Mouse (Mus musculus): ENCODE results near the gene Lrmda. TPM values are rescaled to one million over a fixed set of nuclear protein-coding genes. Genes with fewer than 3 reads are reported as not detected.
A peak's percentile ranks its signal among the peaks of the same experiment; 100 is the strongest.

The Lrmda gene
- polyA plus RNA-seq (2015; fragmentation: Nextera tagmentation; extraction: Ambion mirVana): 0.30 and 0.80 TPM in 2 replicates

DNA sequence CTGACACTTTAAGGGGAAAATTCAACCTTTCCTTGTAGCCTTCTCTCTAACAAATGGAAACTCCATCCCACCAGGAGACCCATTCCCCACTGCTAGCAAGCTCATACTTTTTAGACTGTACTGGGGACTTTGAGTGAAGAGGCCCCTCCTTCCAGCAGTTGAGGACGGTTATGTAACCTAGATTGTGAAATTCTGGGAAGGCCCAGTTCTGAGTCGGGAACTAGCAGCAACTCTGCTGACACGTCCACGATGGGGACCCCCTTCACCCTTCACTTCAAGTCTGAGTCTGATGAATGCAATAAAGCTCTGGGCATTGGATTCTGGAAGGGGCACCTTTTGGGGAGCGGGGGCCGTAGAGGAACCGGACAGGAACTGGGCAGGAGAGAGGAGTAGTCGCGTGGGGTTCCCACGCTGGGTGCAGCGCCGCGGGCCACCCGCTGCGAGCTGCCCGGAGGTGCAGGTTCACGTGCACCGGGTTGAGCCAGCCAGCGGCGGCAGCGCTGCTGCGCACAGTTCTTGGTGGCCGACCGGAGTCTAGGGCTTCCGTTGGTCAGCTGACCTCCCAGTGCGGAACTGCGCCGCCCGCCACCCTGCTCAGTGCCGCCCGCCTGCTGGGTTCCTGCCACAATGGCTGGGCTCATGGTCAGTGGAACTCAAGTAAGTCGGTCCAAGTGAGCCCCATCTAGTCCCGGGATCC lies at the start of gene Lrmda:
Gene Lrmda (plus strand): TSS at position 461 of the 697 bp plus-strand sequence.
- peak; percentile 82 for ATAC-seq
- peak within 1 kb of the TSS; percentile 62 for H3K9ac ChIP-seq (ENCODE audit: low read depth, low read length)
- no peak within 1 kb of the TSS for H3K27ac ChIP-seq (ENCODE audit: low read depth, low read length)
- peak within 1 kb of the TSS; percentile 37 for H3K4me3 ChIP-seq (ENCODE audit: low read length)
- H3K4me2 ChIP-seq (ENCODE audit: low read length): peak within 1 kb of the TSS; percentile 74
- H3K9me3 ChIP-seq (ENCODE audit: control insufficient read depth, low read length): no peaks in the 10 kb centered on the region
- WGBS: 5% methylated on average over 33 of the region's 33 CpGs
- H3K4me1 ChIP-seq (ENCODE audit: control insufficient read depth, insufficient read depth, low read depth, low read length): peaks cover 6% of the 10 kb centered on the region
- H3K27me3 ChIP-seq (replicated peaks; ENCODE audit: control insufficient read depth, insufficient read depth, low read length): peaks cover 6% of the 10 kb centered on the region
- H3K36me3 ChIP-seq (ENCODE audit: control insufficient read depth, insufficient read depth, low read length): no peaks in the 10 kb centered on the region

- peaks cover 25% of the 10 kb centered on the region for H3K4me1 ChIP-seq (ENCODE audit: control insufficient read depth, insufficient read depth, low read depth, low read length)
These were observed 38.0 kb upstream of the Lrmda start for GRCm38 (mm10) chr14:21981462-21981861.

DNA sequence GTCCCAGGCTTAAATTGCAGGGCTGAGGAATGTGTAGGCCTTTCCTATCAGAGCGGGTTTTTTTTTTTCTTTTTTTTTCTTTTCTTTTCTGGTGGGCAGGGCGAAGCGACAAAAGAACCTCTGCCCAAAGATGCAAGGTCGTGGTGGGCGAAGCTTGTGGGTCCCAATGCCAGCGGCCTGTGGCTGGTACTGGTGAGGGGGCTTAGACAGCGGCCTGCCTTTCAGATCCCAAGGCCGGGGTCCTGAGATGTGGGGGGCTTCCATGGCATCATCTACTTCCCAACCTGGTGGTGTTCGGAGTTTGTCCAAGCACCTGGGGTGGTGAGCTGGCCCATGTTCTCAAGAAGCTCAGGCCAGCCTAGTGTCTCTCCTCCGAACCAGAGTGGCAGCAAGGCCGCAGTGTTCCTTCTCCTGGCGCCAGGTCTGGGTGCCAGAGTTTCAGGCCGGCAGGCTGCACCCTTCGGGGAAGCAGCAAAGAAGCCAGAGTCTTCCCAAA lies 37.4 kb upstream of the Lrmda start:
- H3K27me3 ChIP-seq (replicated peaks; ENCODE audit: control insufficient read depth, insufficient read depth, low read length): no peaks in the 10 kb centered on the region
- H3K27ac ChIP-seq (ENCODE audit: low read depth, low read length): peak overlapping the region; percentile 71
- peak overlapping the region; percentile 56 for H3K9ac ChIP-seq (ENCODE audit: low read depth, low read length)
- 18% methylated on average over 14 of the region's 14 CpGs for WGBS
- no peaks in the 10 kb centered on the region for H3K9me3 ChIP-seq (ENCODE audit: control insufficient read depth, low read length)
- peak overlapping the region; percentile 65 for H3K4me2 ChIP-seq (ENCODE audit: low read length)
- H3K4me3 ChIP-seq (ENCODE audit: low read length): peak overlapping the region; percentile 37
- H3K36me3 ChIP-seq (ENCODE audit: control insufficient read depth, insufficient read depth, low read length): no peaks in the 10 kb centered on the region
- ATAC-seq: no peak
- H3K4me1 ChIP-seq (ENCODE audit: control insufficient read depth, insufficient read depth, low read depth, low read length): peaks cover 27% of the 10 kb centered on the region

More at GRCm38 (mm10) chr14:21981462-21981861, 38.0 kb upstream of the Lrmda start:
- no peaks in the 10 kb centered on the region for H3K36me3 ChIP-seq (ENCODE audit: control insufficient read depth, insufficient read depth, low read length)
- peak; percentile 78 for ATAC-seq
- no peaks in the 10 kb centered on the region for H3K9me3 ChIP-seq (ENCODE audit: control insufficient read depth, low read length)
- H3K4me2 ChIP-seq (ENCODE audit: low read length): peak overlapping the region; percentile 47
- H3K4me3 ChIP-seq (ENCODE audit: low read length): peak overlapping the region; percentile 21
- H3K9ac ChIP-seq (ENCODE audit: low read depth, low read length): no peak overlapping the region
- no peak overlapping the region for H3K27ac ChIP-seq (ENCODE audit: low read depth, low read length)
- no peaks in the 10 kb centered on the region for H3K27me3 ChIP-seq (replicated peaks; ENCODE audit: control insufficient read depth, insufficient read depth, low read length)
- WGBS: 2% methylated on average over 17 of the region's 22 CpGs

DNA sequence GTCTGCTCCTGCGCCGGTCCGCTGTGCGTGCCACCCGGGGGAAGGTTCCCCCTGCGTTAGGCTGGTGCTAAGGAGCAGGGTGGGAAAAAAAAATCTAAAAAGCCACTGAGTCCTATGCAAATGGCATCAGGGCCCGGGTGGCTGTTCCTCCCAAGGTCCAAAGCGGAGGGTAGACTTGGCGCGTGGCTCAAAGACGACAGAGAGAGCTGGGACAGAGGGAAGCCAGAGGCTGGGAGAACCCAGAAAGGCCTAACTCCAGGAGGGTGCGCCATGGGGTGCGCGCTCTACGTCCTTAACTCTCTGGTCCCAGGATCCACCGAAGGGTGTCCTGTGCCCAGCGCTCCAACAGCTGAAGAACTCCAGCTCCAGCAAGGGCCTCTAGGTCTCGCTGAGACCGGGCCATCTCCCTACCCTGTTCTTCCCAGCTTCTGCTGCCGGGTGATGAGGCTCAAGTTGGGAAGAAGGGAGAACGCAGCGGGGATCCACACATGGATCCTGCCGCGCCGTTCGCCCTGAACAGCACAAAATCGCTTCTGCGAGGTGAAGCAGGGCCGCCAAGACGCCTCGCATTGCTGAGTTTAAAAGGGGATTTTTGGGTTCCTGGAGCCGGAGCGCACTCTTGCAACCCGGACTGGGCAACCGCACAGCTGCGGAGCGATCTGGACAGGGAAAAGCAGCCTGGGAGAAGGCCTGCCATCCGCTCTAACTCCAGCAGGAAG lies 36.8 kb upstream of the Lrmda start:
- peak overlapping the region; percentile 65 for H3K4me2 ChIP-seq (ENCODE audit: low read length)
- ATAC-seq: no peak
- peaks cover 27% of the 10 kb centered on the region for H3K4me1 ChIP-seq (ENCODE audit: control insufficient read depth, insufficient read depth, low read depth, low read length)
- peak overlapping the region; percentile 37 for H3K4me3 ChIP-seq (ENCODE audit: low read length)
- H3K36me3 ChIP-seq (ENCODE audit: control insufficient read depth, insufficient read depth, low read length): no peaks in the 10 kb centered on the region
- H3K27me3 ChIP-seq (replicated peaks; ENCODE audit: control insufficient read depth, insufficient read depth, low read length): no peaks in the 10 kb centered on the region
- peak overlapping the region; percentile 71 for H3K27ac ChIP-seq (ENCODE audit: low read depth, low read length)
- H3K9ac ChIP-seq (ENCODE audit: low read depth, low read length): peak overlapping the region; percentile 56
- no peaks in the 10 kb centered on the region for H3K9me3 ChIP-seq (ENCODE audit: control insufficient read depth, low read length)
- WGBS: 6% methylated on average over 37 of the region's 38 CpGs

DNA sequence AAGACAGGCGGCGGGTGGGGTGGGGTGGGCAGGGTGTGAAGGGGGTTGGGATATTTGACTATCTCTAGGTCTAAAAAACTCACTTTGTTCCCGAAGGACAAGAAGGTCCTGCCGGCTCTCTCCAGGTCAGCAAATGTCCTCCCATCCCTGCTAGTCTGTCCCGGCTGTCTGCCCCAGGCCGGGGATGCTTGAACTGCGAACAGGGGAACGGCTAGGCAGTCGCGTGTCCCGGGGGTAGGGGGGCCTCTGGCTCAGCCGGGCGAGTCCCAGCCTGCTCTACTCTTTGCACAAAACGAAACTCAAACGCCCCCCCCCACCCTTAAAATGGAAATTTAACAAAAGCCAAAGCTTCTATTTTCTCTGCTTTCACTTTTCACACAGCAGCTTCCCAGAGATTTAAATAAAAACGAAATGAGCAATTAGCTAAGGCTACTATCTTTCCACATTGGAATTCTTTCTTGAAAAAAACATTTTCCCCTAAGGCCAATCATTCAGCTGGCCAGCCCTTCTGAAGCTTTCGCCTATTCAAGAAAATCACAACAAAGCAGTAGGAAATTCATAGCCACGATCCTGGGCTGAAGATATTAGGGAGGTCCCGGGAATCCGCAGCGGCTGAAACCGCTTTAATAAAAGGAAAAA lies 36.1 kb upstream of the Lrmda start:
- Histone ChIP-seq H3K9me3 (ENCODE audit: control insufficient read depth, low read length) (no peaks in the 10 kb centered on the region), H3K9ac (ENCODE audit: low read depth, low read length) (peak overlapping the region; percentile 56), H3K27ac (ENCODE audit: low read depth, low read length) (peak overlapping the region; percentile 71), H3K4me3 (ENCODE audit: low read length) (peak overlapping the region; percentile 37), H3K4me2 (ENCODE audit: low read length) (peak overlapping the region; percentile 65), H3K27me3 (replicated peaks; ENCODE audit: control insufficient read depth, insufficient read depth, low read length) (no peaks in the 10 kb centered on the region), H3K4me1 (ENCODE audit: control insufficient read depth, insufficient read depth, low read depth, low read length) (peaks cover 27% of the 10 kb centered on the region), H3K36me3 (ENCODE audit: control insufficient read depth, insufficient read depth, low read length) (no peaks in the 10 kb centered on the region)
- whole genome bisulfite sequencing: 3% methylated on average over 19 of the region's 22 CpGs
- ATAC-seq: no peak

- Histone ChIP-seq H3K27ac (ENCODE audit: low read depth, low read length) (peak overlapping the region; percentile 92), H3K9ac (ENCODE audit: low read depth, low read length) (peak overlapping the region; percentile 83), H3K4me1 (ENCODE audit: control insufficient read depth, insufficient read depth, low read depth, low read length) (peaks cover 33% of the 10 kb centered on the region), H3K4me3 (ENCODE audit: low read length) (peak overlapping the region; percentile 75), H3K9me3 (ENCODE audit: control insufficient read depth, low read length) (no peaks in the 10 kb centered on the region), H3K36me3 (ENCODE audit: control insufficient read depth, insufficient read depth, low read length) (no peaks in the 10 kb centered on the region), H3K4me2 (ENCODE audit: low read length) (peak overlapping the region; percentile 84), H3K27me3 (replicated peaks; ENCODE audit: control insufficient read depth, insufficient read depth, low read length) (no peaks in the 10 kb centered on the region)
- no peak for ATAC-seq
- WGBS: 11% methylated on average over 18 of the region's 18 CpGs
These were observed 35.4 kb upstream of the Lrmda start for GRCm38 (mm10) chr14:21983950-21984730.

- peaks cover 40% of the 10 kb centered on the region for H3K4me1 ChIP-seq (ENCODE audit: control insufficient read depth, insufficient read depth, low read depth, low read length)
- no peaks in the 10 kb centered on the region for H3K36me3 ChIP-seq (ENCODE audit: control insufficient read depth, insufficient read depth, low read length)
- no peaks in the 10 kb centered on the region for H3K27me3 ChIP-seq (replicated peaks; ENCODE audit: control insufficient read depth, insufficient read depth, low read length)
- WGBS: 3% methylated on average over 49 of the region's 49 CpGs
- peak overlapping the region; percentile 83 for H3K9ac ChIP-seq (ENCODE audit: low read depth, low read length)
- peak overlapping the region; percentile 92 for H3K27ac ChIP-seq (ENCODE audit: low read depth, low read length)
- peak overlapping the region; percentile 75 for H3K4me3 ChIP-seq (ENCODE audit: low read length)
- peak overlapping the region; percentile 84 for H3K4me2 ChIP-seq (ENCODE audit: low read length)
- no peaks in the 10 kb centered on the region for H3K9me3 ChIP-seq (ENCODE audit: control insufficient read depth, low read length)
- no peak for ATAC-seq
These were observed 34.6 kb upstream of the Lrmda start for GRCm38 (mm10) chr14:21984757-21985425.

DNA sequence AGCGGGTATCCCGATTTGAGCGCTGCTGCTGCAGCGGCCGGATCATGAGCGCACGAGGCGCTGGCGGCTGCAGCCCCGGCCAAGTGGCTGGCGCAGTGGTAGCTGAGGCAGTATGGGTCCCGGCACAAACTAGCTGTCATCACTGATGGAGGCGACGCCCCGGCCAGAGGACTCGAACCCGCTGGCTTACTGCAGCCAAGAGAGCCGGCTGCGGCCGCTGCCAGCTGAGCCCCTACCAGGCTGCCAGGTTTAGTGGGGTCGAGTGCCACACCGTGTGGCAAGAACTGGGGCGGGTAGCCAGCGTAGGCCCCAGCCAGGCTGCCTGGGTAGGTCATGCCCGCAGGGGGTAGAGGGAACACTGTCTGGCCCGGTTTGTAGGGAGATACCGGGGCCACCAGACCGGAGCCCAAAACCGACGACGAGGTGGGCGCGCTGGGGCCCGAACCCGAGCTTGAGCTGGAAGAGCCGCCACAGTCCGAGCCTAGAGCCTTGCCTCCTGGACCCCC lies 34.0 kb upstream of the Lrmda start:
- H3K4me1 ChIP-seq (ENCODE audit: control insufficient read depth, insufficient read depth, low read depth, low read length): peaks cover 40% of the 10 kb centered on the region

More for the DNA sequence above, 34.0 kb upstream of the Lrmda start:
- H3K36me3 ChIP-seq (ENCODE audit: control insufficient read depth, insufficient read depth, low read length): no peaks in the 10 kb centered on the region
- H3K9me3 ChIP-seq (ENCODE audit: control insufficient read depth, low read length): no peaks in the 10 kb centered on the region
- peak overlapping the region; percentile 84 for H3K4me2 ChIP-seq (ENCODE audit: low read length)
- H3K4me3 ChIP-seq (ENCODE audit: low read length): peak overlapping the region; percentile 75
- no peak for ATAC-seq
- H3K27me3 ChIP-seq (replicated peaks; ENCODE audit: control insufficient read depth, insufficient read depth, low read length): peaks cover 3% of the 10 kb centered on the region; the same call in 1 of the 2 replicates
- H3K27ac ChIP-seq (ENCODE audit: low read depth, low read length): peak overlapping the region; percentile 92
- peak overlapping the region; percentile 83 for H3K9ac ChIP-seq (ENCODE audit: low read depth, low read length)
- WGBS: under 1% methylated on average over 29 of the region's 37 CpGs
